Mouse (Mus musculus) gastrocnemius, postnatal 25 days (tissue): ENCODE results near the gene Gtf3c1. TPM values are rescaled to one million over a fixed set of nuclear protein-coding genes. Genes with fewer than 3 reads are reported as not detected.

Experiments used
- DNase-seq: peaks from one replicate; pipeline ENCODE4 v3.0.0; 2022
- total RNA-seq, 2 experiments: library from RNA; stranded (reverse); gene quantifications; 1 replicate in 1 of 2; 2 replicates in 1 of 2; pipeline ENCODE4 v1.2.3; 2021

Gene Gtf3c1
- total RNA-seq, 2 experiments from 2014 or later: 28.4 to 29.0 TPM

GRCm38 (mm10) chr7:125707186-125707585, 394 bp downstream of the Gtf3c1 start:
- DNase-seq: peak; percentile 68

DNA sequence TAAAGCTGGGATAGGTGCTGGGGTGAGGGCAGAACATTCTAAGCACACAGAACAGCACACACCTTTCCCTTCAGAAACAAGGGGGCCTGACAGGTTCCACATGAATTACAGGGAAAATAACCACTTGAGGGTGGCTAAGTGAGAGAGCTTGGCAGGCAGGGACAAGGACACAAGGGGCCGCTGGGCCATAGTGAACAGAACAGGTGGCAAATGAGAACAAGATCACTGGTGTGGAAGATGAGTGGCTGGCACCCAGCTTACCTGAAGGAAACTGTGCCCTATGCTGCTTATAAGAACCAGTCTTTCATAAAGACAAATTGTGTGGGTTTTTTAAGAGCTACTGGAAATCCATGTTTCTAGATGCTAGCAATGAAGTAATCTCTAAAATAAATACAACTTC, 4.8 kb downstream of the Gtf3c1 start:
- DNase-seq: no peak

DNA sequence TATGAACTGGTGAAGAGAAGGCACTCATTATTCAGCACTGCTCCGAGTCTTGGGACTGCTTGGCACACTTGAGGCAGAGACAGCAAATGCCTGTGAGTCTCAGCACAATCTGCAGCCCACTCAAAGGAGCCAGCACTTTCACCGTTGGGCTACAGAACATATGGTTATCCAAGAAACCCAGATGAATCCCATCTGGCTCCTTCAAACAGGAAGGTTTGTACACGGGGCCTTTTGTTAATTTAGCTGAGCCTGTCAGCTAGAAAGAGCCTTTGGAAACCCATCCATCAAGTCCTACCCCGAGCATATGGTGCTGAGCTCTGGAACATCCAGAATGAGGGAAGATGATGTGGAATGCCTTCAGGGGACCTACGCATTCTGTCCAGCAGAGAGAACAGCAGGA, 13.5 kb downstream of the Gtf3c1 start:
- no peak for DNase-seq

DNA sequence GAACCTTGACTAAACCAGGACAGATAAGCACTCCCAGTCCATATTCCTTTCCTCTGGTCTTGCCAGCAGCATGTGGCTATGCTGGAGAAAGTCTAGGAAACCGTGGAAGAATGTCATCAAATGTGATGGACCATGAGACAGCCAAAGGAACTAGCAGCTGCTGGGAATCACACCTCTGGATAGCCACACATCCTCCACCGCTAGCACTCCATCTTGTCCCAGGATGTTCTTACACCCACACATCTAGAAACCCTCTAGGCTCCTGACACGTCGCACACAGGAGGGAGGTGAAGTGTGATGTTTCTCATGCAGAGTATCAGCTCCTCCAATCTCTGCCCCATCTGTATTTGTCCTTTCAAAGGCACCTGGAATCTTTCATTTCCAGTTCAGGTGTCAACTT, 17.1 kb downstream of the Gtf3c1 start:
- no peak for DNase-seq

- DNase-seq: no peak
Measured at GRCm38 (mm10) chr7:125679936-125680335, 27.6 kb downstream of the Gtf3c1 start.

- DNase-seq: no peak
Measured at GRCm38 (mm10) chr7:125678756-125679155, 28.8 kb downstream of the Gtf3c1 start.

DNA sequence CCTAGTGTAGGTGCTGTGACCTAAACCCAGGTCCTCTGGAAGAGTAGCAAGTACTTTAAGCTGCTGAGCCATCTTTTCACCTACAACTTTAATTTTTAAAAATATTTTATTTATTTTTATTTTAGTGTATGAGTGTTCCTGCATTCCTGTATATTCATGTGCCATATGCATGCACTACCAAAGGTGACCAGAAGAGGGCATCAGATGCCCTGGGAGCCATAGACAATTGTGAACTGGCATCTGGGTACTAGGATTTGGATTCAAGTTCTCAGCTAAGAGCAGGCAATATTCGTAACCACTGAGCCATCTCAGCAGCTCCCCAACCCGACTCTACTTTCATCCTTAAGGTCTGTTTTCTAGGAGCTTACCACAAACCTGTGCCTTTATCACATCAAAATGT, 32.7 kb downstream of the Gtf3c1 start:
- no peak for DNase-seq

DNA sequence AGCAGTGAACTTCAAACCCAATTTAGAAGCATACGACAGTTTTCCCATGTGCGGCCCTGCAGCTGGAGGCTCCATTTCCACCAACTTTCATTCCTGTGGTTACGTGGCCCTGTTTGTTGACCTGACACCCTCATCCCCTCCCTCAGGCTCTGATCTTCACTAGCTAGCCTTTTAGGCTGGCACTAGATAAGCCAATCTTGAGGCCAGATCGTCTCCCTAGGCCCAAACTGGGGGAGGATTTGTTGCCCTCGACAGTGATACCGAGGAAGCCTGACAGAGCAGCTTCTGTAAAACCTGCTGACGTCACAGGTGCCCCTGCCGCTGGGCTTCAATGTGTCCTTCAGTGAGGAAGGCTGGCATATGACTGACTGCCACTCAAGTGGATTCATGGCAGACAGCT, 36.2 kb downstream of the Gtf3c1 start:
- DNase-seq: no peak

GRCm38 (mm10) chr7:125670865-125671264, 36.7 kb downstream of the Gtf3c1 start:
- DNase-seq: no peak

GRCm38 (mm10) chr7:125663654-125664053, 43.9 kb downstream of the Gtf3c1 start:
- DNase-seq: no peak

GRCm38 (mm10) chr7:125657511-125657910, 50.1 kb downstream of the Gtf3c1 start:
- no peak for DNase-seq

DNA sequence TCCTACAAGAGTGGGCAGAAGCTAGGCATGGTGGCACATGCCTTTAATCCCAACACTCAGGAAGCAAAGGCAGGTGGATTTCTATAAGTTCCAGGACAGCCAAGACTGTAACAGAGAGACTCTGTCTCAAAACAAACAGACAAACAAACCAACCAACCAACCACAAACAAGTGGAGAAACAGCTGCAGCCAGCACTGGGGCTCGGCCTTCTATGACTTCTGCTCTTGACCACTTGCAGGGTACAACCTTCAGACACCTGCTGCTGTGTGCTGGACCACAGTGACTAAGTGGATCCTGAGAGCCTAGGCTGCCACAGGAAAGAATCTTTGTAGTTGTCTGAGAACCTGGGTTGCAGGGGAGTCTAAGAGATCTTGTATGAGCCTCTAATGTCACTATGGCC, 58.6 kb downstream of the Gtf3c1 start:
- DNase-seq: no peak

DNA sequence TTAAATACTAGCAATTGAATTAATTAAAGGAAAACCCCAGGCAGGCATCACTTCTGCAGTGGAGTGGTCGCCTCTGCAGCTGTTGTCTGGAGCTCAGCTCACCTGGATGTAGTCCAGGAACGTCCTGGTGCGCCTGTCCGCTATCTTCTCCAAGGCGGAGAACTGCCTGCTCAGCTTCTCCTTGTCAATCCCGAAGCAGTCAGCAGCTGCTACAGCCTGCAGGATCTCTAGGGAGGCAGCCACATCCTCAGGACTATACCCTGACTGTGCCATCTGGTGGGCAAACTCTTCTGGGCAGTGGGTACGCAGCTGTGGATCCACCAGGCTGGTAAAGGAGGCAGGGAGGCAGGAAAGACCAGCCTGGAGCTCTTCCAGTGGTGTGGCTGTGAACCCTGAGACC, 62.2 kb downstream of the Gtf3c1 start:
- DNase-seq: no peak

DNA sequence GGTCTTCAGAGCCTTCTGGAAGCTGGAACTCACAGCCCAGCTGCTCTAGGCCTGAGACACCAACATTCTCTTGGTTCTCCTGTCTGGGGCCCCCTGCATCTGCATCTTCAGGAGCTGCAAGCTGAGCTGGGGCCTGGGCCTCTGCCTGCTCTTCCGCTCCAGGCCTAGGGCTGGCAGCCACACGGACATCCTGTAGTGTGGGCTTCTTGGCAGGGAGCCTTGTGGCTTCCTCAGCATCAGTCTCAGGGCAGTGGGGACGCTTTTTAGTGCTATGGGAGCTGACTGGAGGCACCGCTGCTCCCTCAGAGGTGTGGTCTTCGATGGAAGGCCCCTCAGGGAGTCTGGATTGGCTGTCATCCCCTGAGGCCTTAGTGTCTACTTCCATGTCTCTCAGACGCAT, 63.7 kb downstream of the Gtf3c1 start:
- DNase-seq: no peak

DNA sequence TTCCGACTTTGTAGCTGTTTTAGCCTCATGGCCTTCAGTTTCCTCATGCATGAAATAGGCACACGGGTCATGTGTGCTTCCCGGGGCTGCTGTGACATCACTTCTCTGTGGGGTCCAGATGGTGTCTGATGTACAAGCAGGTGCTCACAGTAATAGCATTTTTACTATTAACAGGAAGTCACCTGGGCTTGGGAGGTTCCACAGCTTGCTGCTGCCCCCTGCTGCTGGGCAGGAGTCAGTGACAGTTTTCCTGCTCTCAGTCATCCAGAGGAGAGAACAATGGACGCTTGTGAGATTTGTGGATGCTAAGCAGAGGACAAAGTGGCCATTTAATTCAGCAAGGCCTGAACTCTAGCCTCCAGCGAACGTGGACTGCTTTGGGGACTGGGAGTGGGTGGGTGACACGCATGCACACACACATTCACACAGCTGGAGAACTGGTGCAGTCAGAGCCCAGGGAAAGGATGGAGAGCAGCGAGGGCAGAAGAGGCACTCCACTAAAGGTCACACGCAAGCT, 68.7 kb downstream of the Gtf3c1 start:
- peak; percentile 31 for DNase-seq

DNA sequence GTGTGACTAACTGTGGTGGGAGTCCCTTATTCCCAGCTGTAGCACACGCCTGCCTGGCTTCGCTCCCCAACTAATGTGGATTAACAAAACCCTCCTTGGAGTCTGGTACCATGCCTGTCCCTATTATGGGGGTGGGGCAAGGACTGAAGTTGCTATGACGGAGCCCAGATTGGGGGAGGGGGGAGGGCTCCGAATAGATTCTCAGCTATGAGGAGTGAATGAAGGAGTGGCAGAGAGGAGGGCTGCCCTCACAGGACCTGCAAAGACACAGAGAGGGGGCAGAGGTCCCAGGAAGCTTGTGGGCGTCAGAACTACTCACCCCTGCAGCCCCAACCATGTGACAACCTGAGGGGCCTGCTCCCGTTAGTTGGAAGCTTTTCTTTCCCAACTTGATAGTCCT, 69.2 kb downstream of the Gtf3c1 start:
- DNase-seq: no peak

DNA sequence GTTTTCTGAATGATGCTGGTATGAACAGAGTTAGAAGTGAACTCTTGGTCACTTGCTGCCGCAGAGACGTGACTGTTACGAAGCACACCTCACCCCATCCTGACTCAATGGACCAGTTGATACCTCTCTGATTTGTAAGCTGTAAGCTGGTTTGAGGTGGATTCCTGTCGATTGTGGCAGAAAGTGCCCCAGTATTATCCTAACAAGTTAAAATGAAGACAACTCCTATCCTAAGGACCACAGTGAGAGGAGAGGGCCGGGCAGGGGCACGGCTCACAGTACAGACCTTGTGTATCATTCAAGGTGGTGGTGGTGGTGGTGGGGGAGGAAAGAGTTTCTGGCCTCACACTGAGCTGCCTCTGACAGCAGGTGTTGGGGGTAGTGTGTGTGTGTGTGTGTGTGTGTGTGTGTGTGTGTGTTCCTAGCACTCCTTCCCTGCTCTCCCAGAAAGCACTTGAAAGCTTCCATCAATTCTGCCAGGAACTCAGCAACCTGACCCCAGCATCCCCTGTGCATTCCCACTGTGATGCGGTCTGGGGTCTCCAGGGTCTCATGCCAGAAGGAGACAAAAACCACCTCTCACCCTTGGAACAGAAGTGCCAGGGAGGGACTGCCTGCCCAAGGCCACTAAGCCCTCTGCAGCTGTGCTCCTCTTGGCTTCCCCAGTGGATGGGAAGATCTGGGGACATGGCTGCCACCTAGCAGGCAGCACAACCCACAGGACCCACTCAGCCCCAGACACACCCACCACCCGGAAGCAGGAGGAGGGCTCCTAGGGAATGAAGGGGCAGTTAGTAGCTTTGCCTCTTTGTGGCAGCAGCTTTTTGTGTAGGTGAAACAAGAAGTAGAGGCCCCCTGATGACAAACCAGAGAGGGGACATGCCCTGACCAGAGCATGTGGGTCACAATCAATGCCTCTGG, 70.1 kb downstream of the Gtf3c1 start:
- DNase-seq: no peak

GRCm38 (mm10) chr7:125630989-125631388, 76.6 kb downstream of the Gtf3c1 start:
- DNase-seq: no peak

DNA sequence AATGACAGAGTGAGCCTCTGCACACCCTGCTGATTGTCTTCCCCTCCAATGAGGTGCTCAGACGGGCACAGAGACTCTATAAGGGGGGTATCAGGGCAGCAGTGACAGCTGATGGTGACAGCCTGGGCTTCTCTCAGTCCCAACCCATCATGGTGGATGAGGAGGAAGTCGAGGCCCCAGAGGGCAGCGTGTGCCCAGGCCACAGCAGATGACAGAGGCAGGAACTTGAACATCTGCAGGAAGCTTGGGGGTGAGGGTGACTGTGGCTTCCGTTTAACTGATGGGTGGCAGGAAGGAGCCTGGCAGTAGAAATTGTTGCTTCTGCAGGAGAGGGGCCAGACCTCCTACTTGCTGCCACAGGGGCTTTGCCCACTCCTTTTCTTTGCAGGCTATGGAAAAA, 77.3 kb downstream of the Gtf3c1 start:
- DNase-seq: peak; percentile 33

- no peak for DNase-seq
Measured at GRCm38 (mm10) chr7:125625829-125626228, 81.8 kb downstream of the Gtf3c1 start.

DNA sequence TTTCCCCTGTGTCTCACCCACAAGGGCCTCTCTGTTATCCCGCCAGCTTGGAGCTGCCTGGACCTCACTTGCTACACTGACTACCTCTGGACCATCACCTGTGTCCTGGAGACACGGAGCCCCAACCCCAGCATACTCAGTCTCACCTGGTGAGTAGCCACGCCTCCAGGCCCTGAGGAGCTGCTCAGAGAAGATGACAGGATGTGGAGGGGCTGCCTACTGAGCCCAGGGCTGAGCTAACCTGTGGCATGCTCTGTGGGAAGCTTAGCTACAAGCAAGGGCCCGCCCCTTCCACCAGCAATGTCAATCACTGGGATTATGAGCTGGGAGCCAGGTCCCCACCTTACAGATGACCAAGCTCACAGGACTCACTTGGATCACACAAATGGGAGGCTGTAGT, 82.4 kb downstream of the Gtf3c1 start:
- DNase-seq: no peak

DNA sequence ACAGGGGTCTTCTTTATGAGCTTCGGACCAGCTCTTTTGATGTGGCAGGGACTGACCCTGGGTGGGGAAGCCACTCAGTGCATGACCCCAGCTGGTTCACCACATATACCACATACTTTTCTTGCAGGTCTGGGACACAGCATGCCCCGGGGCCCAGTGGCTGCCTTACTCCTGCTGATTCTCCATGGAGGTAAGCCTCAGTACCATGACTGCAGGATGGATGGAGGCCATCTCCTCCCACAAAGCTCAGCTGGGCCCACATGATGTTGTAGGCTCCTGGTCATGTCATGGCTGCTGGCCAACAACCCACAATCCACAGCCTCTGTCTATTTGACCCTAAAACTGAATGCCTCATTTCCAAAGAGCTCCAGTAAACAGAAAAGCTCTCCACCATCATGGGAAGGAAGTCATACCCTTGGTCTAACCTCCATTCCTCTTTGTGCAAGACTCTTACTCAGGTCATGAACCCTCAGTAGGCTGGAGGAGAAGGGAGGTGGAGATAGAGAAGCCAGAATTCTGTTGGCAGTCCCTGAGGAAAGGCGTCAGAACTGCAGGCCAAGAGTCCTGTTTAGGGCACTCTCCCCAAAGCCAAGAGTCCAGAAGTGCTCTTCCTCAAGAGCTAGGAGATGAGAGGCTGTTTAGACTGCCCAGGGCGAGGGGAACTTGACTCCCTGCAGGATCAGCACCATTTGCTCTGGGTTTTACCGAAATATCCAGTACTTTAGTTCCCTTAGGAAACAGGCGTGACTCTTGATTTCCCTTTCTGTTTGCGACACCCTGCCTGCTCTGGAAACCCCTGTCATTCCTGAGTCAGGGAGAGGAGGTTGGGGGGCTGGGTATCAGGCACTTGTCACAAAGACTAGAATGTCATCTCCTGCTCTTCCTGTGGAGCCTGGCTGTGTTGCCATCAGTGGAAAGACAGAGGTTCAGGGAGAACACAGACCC, 84.6 kb downstream of the Gtf3c1 start:
- DNase-seq: no peak

DNA sequence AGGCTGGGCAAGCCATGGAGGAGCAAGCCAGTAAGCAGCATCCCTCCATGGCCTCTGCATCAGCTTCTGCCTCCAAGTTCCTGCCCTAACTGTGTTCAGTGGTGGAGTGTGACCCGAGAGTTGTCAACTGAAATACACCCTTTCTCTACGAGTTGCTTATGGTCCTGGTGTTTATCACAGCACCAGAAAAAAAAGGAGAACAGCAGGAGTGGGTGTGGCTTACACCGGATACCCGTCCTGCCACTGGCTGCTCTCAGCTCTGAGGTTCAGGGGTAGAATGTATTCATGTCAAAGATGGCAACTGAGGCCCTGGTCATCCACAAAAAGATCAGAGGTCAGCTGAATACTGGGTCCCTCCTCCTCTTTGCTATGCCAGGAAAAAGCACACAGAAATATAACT, 87.5 kb downstream of the Gtf3c1 start:
- DNase-seq: no peak
